Mouse (Mus musculus): ENCODE results near the gene Adgrf3. TPM values are rescaled to one million over a fixed set of nuclear protein-coding genes. Genes with fewer than 3 reads are reported as not detected.

The Adgrf3 gene
- polyA plus RNA-seq (2012; fragmentation: generic; extraction: Trizol): under 1 TPM in 1 of 2 experiments, not detected in 1; 0.08 TPM

DNA sequence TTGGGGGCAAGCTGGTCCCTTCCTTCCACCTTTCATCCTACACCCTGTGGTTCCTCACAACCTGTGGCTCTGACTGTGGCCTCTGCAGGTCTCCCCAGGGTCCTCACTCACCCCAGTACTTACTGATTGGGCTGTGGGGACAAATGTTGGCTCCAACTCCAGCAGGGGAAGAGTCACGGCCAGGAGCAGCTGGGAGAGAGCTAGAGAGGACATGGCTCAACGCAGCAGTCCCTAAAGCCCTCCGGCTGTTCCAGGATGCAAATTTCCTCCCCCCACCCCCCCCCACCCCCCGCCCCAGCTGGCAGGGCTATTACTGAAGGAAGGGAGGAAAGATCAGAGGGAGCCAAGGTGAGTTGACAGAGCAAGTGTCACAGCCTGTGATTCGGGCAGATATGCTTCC lies at the start of gene Adgrf3:
TSS of gene Adgrf3 (minus strand) at position 230 of the 400 bp plus-strand sequence.

DNA sequence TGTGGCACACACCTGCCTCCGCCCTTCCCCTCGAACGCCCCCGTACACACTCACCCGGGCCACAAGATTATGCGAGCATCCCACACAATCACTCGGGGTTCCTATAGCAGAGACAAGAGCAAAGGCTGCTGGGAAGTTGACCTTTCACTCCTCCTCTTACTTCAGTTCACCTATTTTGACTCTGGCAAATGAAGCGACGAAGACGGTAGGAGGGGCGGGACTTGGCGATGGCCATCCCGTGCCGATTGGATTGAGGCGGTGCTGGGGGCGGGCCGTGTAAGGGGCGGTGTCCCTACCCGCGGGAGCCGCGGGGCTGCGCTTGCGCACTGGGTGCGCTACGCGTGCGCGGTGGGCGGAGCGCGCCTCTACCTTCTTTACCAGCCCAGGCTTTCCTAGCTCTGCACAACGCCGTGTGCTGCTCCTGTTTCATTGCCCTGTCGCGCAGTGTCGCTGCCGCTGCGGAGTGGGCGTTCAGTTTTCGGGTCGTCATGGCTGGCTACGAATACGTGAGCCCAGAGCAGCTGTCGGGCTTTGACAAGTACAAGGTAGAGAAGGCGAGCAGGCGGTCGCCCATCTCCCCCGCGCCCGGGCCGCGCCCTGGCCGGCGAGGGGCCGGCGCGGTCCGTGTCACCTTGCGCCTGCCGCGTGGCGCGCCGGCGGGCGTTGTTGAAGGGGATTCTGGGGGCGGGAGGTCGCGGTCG lies 26.9 kb upstream of the Adgrf3 start, which contains the start of gene Selenoi:
TSS of gene Selenoi (plus strand) at position 311 of the 701 bp plus-strand sequence.

DNA sequence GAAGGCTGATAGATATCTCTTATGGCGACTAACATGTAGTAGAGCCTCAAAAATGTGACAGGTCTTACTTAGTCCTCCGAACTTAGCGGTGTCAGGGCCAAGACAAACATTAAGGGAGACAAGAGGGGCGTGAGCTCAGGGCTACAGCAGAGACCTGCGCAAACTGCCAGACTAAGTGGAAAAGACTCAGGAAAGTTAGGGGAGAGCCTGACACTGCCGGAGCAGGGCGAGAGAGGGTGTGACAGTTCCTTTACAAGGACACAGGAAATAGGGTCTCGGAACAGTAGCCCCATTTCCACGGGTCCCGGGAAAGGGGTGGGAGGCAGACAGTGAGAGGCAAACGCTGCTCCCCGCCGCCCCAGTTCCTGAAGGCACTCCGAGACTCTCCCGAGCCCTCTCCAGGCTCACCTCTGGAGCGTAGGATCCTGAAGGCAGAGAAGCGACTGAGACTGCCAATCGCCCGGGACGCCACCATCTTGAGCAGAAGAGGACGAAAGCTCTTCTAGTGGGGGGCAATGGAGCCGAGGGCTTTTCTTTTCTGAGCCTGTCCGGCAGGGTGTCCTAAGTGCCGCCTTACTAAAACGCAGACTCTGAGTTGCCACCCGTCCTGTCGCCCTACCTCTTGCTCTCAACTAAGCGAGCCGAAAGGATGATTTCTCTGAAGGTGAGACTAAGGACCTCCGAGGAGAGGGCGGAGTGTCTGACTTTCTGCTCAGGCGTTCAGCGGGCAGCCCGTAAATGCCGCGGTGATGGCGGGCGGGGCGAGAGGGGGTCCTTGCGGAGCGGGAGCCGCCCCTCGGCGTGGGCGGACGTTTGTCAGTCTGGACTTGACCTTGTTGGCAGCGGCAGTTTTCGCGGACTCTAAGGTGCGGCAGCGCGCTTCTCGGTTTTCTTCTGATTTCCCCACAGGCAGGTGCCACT lies 50.8 kb downstream of the Adgrf3 start, which contains the start of the genes Hadha and Hadhb:
TSS of gene Hadha (minus strand) at position 689 of the 921 bp plus-strand sequence.
TSS of gene Hadhb (plus strand) at position 775 of the 921 bp plus-strand sequence.

Other genes with a start within 250 kb of the Adgrf3 start
- gene Il6, start 192.6 kb downstream of the Adgrf3 start, polyA plus RNA-seq (2012; fragmentation: generic; extraction: Trizol): under 1 TPM in 1 of 2 experiments, not detected in 1; 0.02 TPM
- gene Tyms, start 132.1 kb downstream of the Adgrf3 start, polyA plus RNA-seq (2012; fragmentation: generic; extraction: Trizol): 10 to 100 TPM; 57.6 to 59.0 TPM
- gene Garem2, start 100.6 kb downstream of the Adgrf3 start, polyA plus RNA-seq (2012; fragmentation: generic; extraction: Trizol): under 1 TPM; 0.18 to 0.28 TPM
- gene 3110082J24Rik, start 99.6 kb downstream of the Adgrf3 start, polyA plus RNA-seq (2012; fragmentation: generic; extraction: Trizol): under 1 TPM; 0.11 to 0.14 TPM
- gene Hadha, start 50.6 kb downstream of the Adgrf3 start, polyA plus RNA-seq (2012; fragmentation: generic; extraction: Trizol): 100 to 1,000 TPM in 1 of 2 experiments, 10 to 100 TPM in 1; 44.5 to 150 TPM
- 10 to 100 TPM; 13.6 to 45.2 TPM for gene Hadhb, start 50.5 kb downstream of the Adgrf3 start, polyA plus RNA-seq (2012; fragmentation: generic; extraction: Trizol)
- 1 to 10 TPM; 2.1 to 5.2 TPM for gene Selenoi, start 26.9 kb upstream of the Adgrf3 start, polyA plus RNA-seq (2012; fragmentation: generic; extraction: Trizol)
- gene Drc1, start 75.7 kb upstream of the Adgrf3 start, polyA plus RNA-seq (2012; fragmentation: generic; extraction: Trizol): under 1 TPM; 0.02 to 0.04 TPM